Mouse (Mus musculus) forebrain, postnatal 0 days (tissue): ENCODE data around the gene Kcnb1. TPM values are rescaled to one million over a fixed set of nuclear protein-coding genes. Genes with fewer than 3 reads are reported as not detected.

Source experiments
- ATAC-seq: fragments of 200-750 bp; cut with Nextera tagmentation; 2 replicates; pipeline ENCODE4 v1.8.0; 2017; ENCODE audit warnings: mild to moderate bottlenecking, moderate library complexity
- DNase-seq: peaks from one replicate; pipeline ENCODE4 v3.0.0-alpha.2; 2015
- H3K27ac ChIP-seq: fragments of 300-500 bp; sonication (generic); 2 replicates; pipeline ENCODE4 v1.5.1; 2014; ENCODE audit warnings: low read depth, mild to moderate bottlenecking, antibody characterized with exemption, low read length, moderate library complexity, mixed read lengths
- H3K27me3 ChIP-seq: fragments of 300-500 bp; sonication (generic); 2 replicates; pipeline ENCODE4 v1.6.1; 2014; ENCODE audit warnings: mild to moderate bottlenecking, low read length, mixed read lengths; ENCODE audit not compliant: insufficient read depth
- H3K36me3 ChIP-seq: fragments of 300-500 bp; sonication (generic); 2 replicates; pipeline ENCODE4 v1.6.1; 2014; ENCODE audit warnings: mild to moderate bottlenecking, moderate library complexity; ENCODE audit not compliant: insufficient read depth
- H3K4me1 ChIP-seq: fragments of 300-500 bp; sonication (generic); 2 replicates; pipeline ENCODE4 v1.6.1; 2014; ENCODE audit warnings: antibody characterized with exemption; ENCODE audit not compliant: insufficient read depth
- H3K4me2 ChIP-seq: fragments of 300-500 bp; sonication (generic); 2 replicates; pipeline ENCODE4 v1.6.1; 2014; ENCODE audit warnings: low read depth, mild to moderate bottlenecking, moderate library complexity
- H3K4me3 ChIP-seq: fragments of 300-500 bp; sonication (generic); 2 replicates; pipeline ENCODE4 v1.5.1; 2014; ENCODE audit warnings: low read depth, low read length, mixed read lengths
- H3K9ac ChIP-seq: fragments of 300-500 bp; sonication (generic); 2 replicates; pipeline ENCODE4 v1.6.1; 2014; ENCODE audit warnings: mild to moderate bottlenecking
- H3K9me3 ChIP-seq: fragments of 300-500 bp; sonication (generic); 2 replicates; pipeline ENCODE4 v1.6.1; 2016; ENCODE audit warnings: low read length
- CTCF ChIP-seq: sonication (generic); IDR thresholded peaks from 2 replicates; pipeline ENCODE4 v1.5.1; 2016; ENCODE audit warnings: antibody characterized with exemption, control low read depth, low read depth
- WGBS: fragments of 180-500 bp; shearing (Covaris S2); extraction: QIAGEN DNeasy Blood & Tissue Kit; methylation state at CpG from one replicate; pipeline ENCODE4 v1.1.7; 2014; 5-methylcytosine and 5-hydroxymethylcytosine counted together
- polyA plus RNA-seq: library from polyadenylated mRNA; unstranded; fragments of >200 nt; fragmentation: Nextera tagmentation; extraction: Ambion mirVana; gene quantifications from 2 replicates; pipeline ENCODE4 v1.2.1, GENCODE M21; 2015
- total RNA-seq: library from RNA; depleted of rRNA; stranded (reverse); fragments of >200 nt; gene quantifications from 2 replicates; pipeline ENCODE4 v1.2.3, GENCODE M21; 2014

Kcnb1 gene
- total and polyA plus RNA-seq, 2 experiments from 2014 or later, result 4.1 to 21.8 TPM

- Histone ChIP-seq H3K4me2 (no peak overlapping the region), H3K9ac (no peak overlapping the region), H3K27ac (no peak overlapping the region), H3K9me3 (no peaks in the 10 kb centered on the region), H3K4me3 (no peak overlapping the region), H3K36me3 (no peaks in the 10 kb centered on the region), H3K4me1 (no peaks in the 10 kb centered on the region), H3K27me3 (no peaks in the 10 kb centered on the region)
- ATAC-seq, result no peak
- WGBS, result 58% methylated on average over 14 of the region's 14 CpGs
- no peak for DNase-seq
- TF ChIP-seq CTCF, result no peak
Observed at GRCm38 (mm10) chr2:167232132-167233008, 42.4 kb upstream of the Kcnb1 start.

GRCm38 (mm10) chr2:167230554-167230953, 40.6 kb upstream of the Kcnb1 start:
- H3K4me2 ChIP-seq, result no peak overlapping the region
- no peak overlapping the region for H3K9ac ChIP-seq

GRCm38 (mm10) chr2:167224937-167225336, 35.0 kb upstream of the Kcnb1 start:
- H3K27ac ChIP-seq, result no peak overlapping the region
- no peaks in the 10 kb centered on the region for H3K36me3 ChIP-seq
- DNase-seq (no peak), ATAC-seq (no peak)
- no peaks in the 10 kb centered on the region for H3K9me3 ChIP-seq
- 84% methylated on average over 7 of the region's 7 CpGs for WGBS
- no peaks in the 10 kb centered on the region for H3K4me1 ChIP-seq
- no peak overlapping the region for H3K4me3 ChIP-seq
- no peak overlapping the region for H3K4me2 ChIP-seq
- no peak overlapping the region for H3K9ac ChIP-seq
- H3K27me3 ChIP-seq, result no peaks in the 10 kb centered on the region
- TF ChIP-seq CTCF, result no peak

More at GRCm38 (mm10) chr2:167230554-167230953, 40.6 kb upstream of the Kcnb1 start:
- Histone ChIP-seq H3K27me3 (no peaks in the 10 kb centered on the region), H3K27ac (no peak overlapping the region), H3K4me3 (no peak overlapping the region), H3K9me3 (no peaks in the 10 kb centered on the region), H3K36me3 (no peaks in the 10 kb centered on the region), H3K4me1 (no peaks in the 10 kb centered on the region)
- no peak for TF ChIP-seq CTCF
- no peak for DNase-seq
- 5% methylated on average over 15 of the region's 15 CpGs for WGBS
- no peak for ATAC-seq

GRCm38 (mm10) chr2:167224194-167224593, 34.2 kb upstream of the Kcnb1 start:
- no peak overlapping the region for H3K9ac ChIP-seq
- H3K4me3 ChIP-seq, result no peak overlapping the region
- DNase-seq, result no peak
- no peaks in the 10 kb centered on the region for H3K36me3 ChIP-seq
- H3K4me1 ChIP-seq, result no peaks in the 10 kb centered on the region
- H3K9me3 ChIP-seq, result no peaks in the 10 kb centered on the region
- no peak for TF ChIP-seq CTCF
- ATAC-seq, result no peak
- H3K27ac ChIP-seq, result no peak overlapping the region
- H3K27me3 ChIP-seq, result no peaks in the 10 kb centered on the region
- no peak overlapping the region for H3K4me2 ChIP-seq
- WGBS, result 93% methylated on average over 6 of the region's 6 CpGs

- Histone ChIP-seq H3K9ac (no peak overlapping the region), H3K4me2 (no peak overlapping the region), H3K36me3 (no peaks in the 10 kb centered on the region), H3K4me3 (no peak overlapping the region), H3K9me3 (no peaks in the 10 kb centered on the region), H3K27me3 (no peaks in the 10 kb centered on the region), H3K4me1 (no peaks in the 10 kb centered on the region), H3K27ac (no peak overlapping the region)
- 24% methylated on average over 7 of the region's 7 CpGs for WGBS
- DNase-seq, result peak; percentile 86
- TF ChIP-seq CTCF, result peak; percentile 89
- ATAC-seq, result peak; percentile 74
Observed at GRCm38 (mm10) chr2:167222152-167222551, 32.2 kb upstream of the Kcnb1 start.

- H3K9me3 ChIP-seq, result no peaks in the 10 kb centered on the region
- TF ChIP-seq CTCF, result no peak
- H3K4me2 ChIP-seq, result no peak overlapping the region
- H3K4me1 ChIP-seq, result no peaks in the 10 kb centered on the region
- H3K9ac ChIP-seq, result no peak overlapping the region
- no peak for ATAC-seq
- DNase-seq, result no peak
- no peaks in the 10 kb centered on the region for H3K27me3 ChIP-seq
- no peak overlapping the region for H3K27ac ChIP-seq
- no peak overlapping the region for H3K4me3 ChIP-seq
- H3K36me3 ChIP-seq, result no peaks in the 10 kb centered on the region
- WGBS, result 86% methylated on average over 13 of the region's 13 CpGs
Observed at GRCm38 (mm10) chr2:167221159-167221845, 31.3 kb upstream of the Kcnb1 start.

- H3K4me1 ChIP-seq, result no peaks in the 10 kb centered on the region
- TF ChIP-seq CTCF, result no peak
- 86% methylated on average over 5 of the region's 5 CpGs for WGBS
- DNase-seq (no peak), ATAC-seq (no peak)
- H3K4me2 ChIP-seq, result no peak overlapping the region
- H3K9me3 ChIP-seq, result no peaks in the 10 kb centered on the region
- no peaks in the 10 kb centered on the region for H3K27me3 ChIP-seq
- H3K36me3 ChIP-seq, result no peaks in the 10 kb centered on the region
- H3K27ac ChIP-seq, result no peak overlapping the region
- no peak overlapping the region for H3K4me3 ChIP-seq
- no peak overlapping the region for H3K9ac ChIP-seq
Observed at GRCm38 (mm10) chr2:167220736-167221135, 30.8 kb upstream of the Kcnb1 start.
